ENCODE assay signal across 9 mouse cellular contexts in genomic region chr8:127516043-127516442, GRCm38 (mm10).
DNase-seq lines count a peak whose midpoint lies in the region; ATAC-seq and TF ChIP-seq lines count a peak whose summit lies in the region.
"Had no signal": no experiment of that assay in that cellular context is flagged by ENCODE, and none has a peak within 500 bp of the region (broad histone marks: within the 10 kb centered on the region; RNA-seq: fewer than 3 reads in every experiment).

No protein-coding gene starts in this region.

- TF ChIP-seq CTCF in gastrocnemius, adult 2 months (IDR thresholded peaks at IDR 0.05), result no peak
- no peak for TF ChIP-seq CTCF in liver, embryonic 14.5 days (IDR thresholded peaks at IDR 0.05; ENCODE audit: low read depth)

- WGBS in liver, embryonic 14.5 days (ENCODE audit: insufficient replicate concordance), result 8% methylated on average over 2 of the region's 2 CpGs
- WGBS in stomach, embryonic 14.5 days, result 36% methylated on average over 2 of the region's 2 CpGs
- 85% methylated on average over 2 of the region's 2 CpGs for WGBS in hindbrain, embryonic 14.5 days

- H3K9ac ChIP-seq in liver, embryonic 14.5 days (replicated peaks), result no peak overlapping the region
- H3K9ac ChIP-seq in stomach, embryonic 14.5 days (replicated peaks; ENCODE audit: low read depth, low read length), result no peak overlapping the region
- H3K9ac ChIP-seq in hindbrain, embryonic 14.5 days, result no peak overlapping the region
- H3K9ac ChIP-seq: neural tube, embryonic 15.5 days had no signal

- H3K4me2 ChIP-seq in liver, embryonic 14.5 days (ENCODE audit: low read depth), result no peak overlapping the region
- no peak overlapping the region for H3K4me2 ChIP-seq in stomach, embryonic 14.5 days (replicated peaks; ENCODE audit: low read depth, low read length)
- no peak overlapping the region for H3K4me2 ChIP-seq in hindbrain, embryonic 14.5 days (replicated peaks)
- H3K4me2 ChIP-seq: neural tube, embryonic 15.5 days had no signal

- intact Hi-C loops in gastrocnemius, adult 2 months (cut with DNase I), result no loop called here

- peak; percentile 56 for TF ChIP-seq EP300 in liver, embryonic 14.5 days (IDR thresholded peaks at IDR 0.05; ENCODE audit: low read depth)

- no peaks in the 10 kb centered on the region for H3K27me3 ChIP-seq in liver, embryonic 14.5 days (ENCODE audit: control insufficient read depth, insufficient read depth, low read length)
- no peaks in the 10 kb centered on the region for H3K27me3 ChIP-seq in stomach, embryonic 14.5 days (ENCODE audit: control insufficient read depth, insufficient read depth, low read length)
- H3K27me3 ChIP-seq in hindbrain, embryonic 14.5 days (ENCODE audit: control insufficient read depth, insufficient read depth, low read length), result no peaks in the 10 kb centered on the region
- H3K27me3 ChIP-seq: neural tube, embryonic 15.5 days had no signal

- H3K9me3 ChIP-seq in liver, embryonic 14.5 days (ENCODE audit: control insufficient read depth, low read length), result no peaks in the 10 kb centered on the region
- no peaks in the 10 kb centered on the region for H3K9me3 ChIP-seq in stomach, embryonic 14.5 days (ENCODE audit: control insufficient read depth, low read depth, low read length)
- H3K9me3 ChIP-seq in hindbrain, embryonic 14.5 days (ENCODE audit: control insufficient read depth, low read length), result no peaks in the 10 kb centered on the region
- H3K9me3 ChIP-seq: neural tube, embryonic 15.5 days had no signal

- peaks cover 11 to 24% of the 10 kb centered on the region in 2 experiments for H3K4me1 ChIP-seq in liver, embryonic 14.5 days (replicated peaks; ENCODE audit: control insufficient read depth in 2 of 2, insufficient read depth in 2 of 2, low read length in 1 of 2)
- peaks cover 6% of the 10 kb centered on the region; the same call in 1 of the 2 replicates for H3K4me1 ChIP-seq in stomach, embryonic 14.5 days (ENCODE audit: control insufficient read depth, insufficient read depth, low read length)
- no peaks in the 10 kb centered on the region; the same call in 1 of the 2 replicates for H3K4me1 ChIP-seq in hindbrain, embryonic 14.5 days (replicated peaks; ENCODE audit: control insufficient read depth, insufficient read depth, low read length)

- H3K36me3 ChIP-seq in liver, embryonic 14.5 days (replicated peaks; ENCODE audit: control insufficient read depth, insufficient read depth, low read depth), result no peaks in the 10 kb centered on the region
- H3K36me3 ChIP-seq in stomach, embryonic 14.5 days (ENCODE audit: control insufficient read depth, insufficient read depth, low read length), result no peaks in the 10 kb centered on the region
- no peaks in the 10 kb centered on the region for H3K36me3 ChIP-seq in hindbrain, embryonic 14.5 days (replicated peaks; ENCODE audit: control insufficient read depth, insufficient read depth)
- H3K36me3 ChIP-seq: neural tube, embryonic 15.5 days had no signal

- ATAC-seq in common myeloid progenitor, adult 5-6 weeks (replicated peaks; ENCODE audit: low read depth, poor library complexity, severe bottlenecking), result peak; percentile 82
- peak; percentile 79 for ATAC-seq in liver, embryonic 14.5 days (ENCODE audit: insufficient read depth)
- ATAC-seq in stomach, embryonic 14.5 days (ENCODE audit: insufficient number of reproducible peaks, insufficient read depth, low FRiP score, low read depth), result 0 out of 2 replicates have a peak, but pooled peaks have one; percentile 44
- no peak for ATAC-seq in hindbrain, embryonic 14.5 days (ENCODE audit: low FRiP score)

- no peak overlapping the region for H3K4me3 ChIP-seq in gastrocnemius, adult 2 months
- H3K4me3 ChIP-seq in liver, embryonic 14.5 days (ENCODE audit: insufficient read depth in 1 of 2, low read depth in 2 of 2, low read length in 2 of 2), result no peak overlapping the region
- H3K4me3 ChIP-seq in stomach, embryonic 14.5 days (ENCODE audit: low read depth, low read length), result no peak overlapping the region
- no peak overlapping the region for H3K4me3 ChIP-seq in hindbrain, embryonic 14.5 days (replicated peaks; ENCODE audit: low read length)
- H3K4me3 ChIP-seq: neural tube, embryonic 15.5 days had no signal

- H3K27ac ChIP-seq in gastrocnemius, adult 2 months, result peak overlapping the region; percentile 59
- no peak overlapping the region for H3K27ac ChIP-seq in liver, embryonic 14.5 days
- H3K27ac ChIP-seq in stomach, embryonic 14.5 days (ENCODE audit: low read length), result no peak overlapping the region
- H3K27ac ChIP-seq in hindbrain, embryonic 14.5 days, result no peak overlapping the region
- H3K27ac ChIP-seq: neural tube, embryonic 15.5 days had no signal

- DNase-seq in gastrocnemius, adult 2 months, result no peak
- DNase-seq in gastrocnemius, adult 8-10 months (ENCODE audit: low spot score in 2 of 2), result no peak
- peak in 2 of 3 experiments; percentile 17 to 20 for DNase-seq in liver, embryonic 14.5 days (ENCODE audit: low read depth in 3 of 3, low spot score in 3 of 3)
- DNase-seq in kidney, postnatal 14 days, result no peak
- DNase-seq in hindbrain, embryonic 14.5 days (ENCODE audit: low spot score), result no peak
- no peak for DNase-seq in adrenal gland, postnatal 36 days

Comparison
In these comparisons a context has a peak if more than half of its experiments do, and no peak if none do; other contexts are left out.
1. DNase-seq: peak in liver, embryonic 14.5 days (2 of 3); none in gastrocnemius, adult 2 months (single experiment), gastrocnemius, adult 8-10 months (0 of 2), kidney, postnatal 14 days (single experiment), hindbrain, embryonic 14.5 days (single experiment) and adrenal gland, postnatal 36 days (0 of 2).